Mouse (Mus musculus) stomach, postnatal 0 days (tissue): Measurements from ENCODE around the gene Isg20.

Source experiments
- CTCF ChIP-seq: IDR thresholded peaks from 2 replicates; pipeline ENCODE4 v1.5.1; 2016; ENCODE audit warnings: antibody characterized with exemption, low read depth, mild to moderate bottlenecking, moderate library complexity
- EP300 ChIP-seq: optimal IDR thresholded peaks from 2 replicates; pipeline ENCODE3; 2016; ENCODE audit warnings: antibody characterized with exemption

GRCm38 (mm10) chr7:78912974-78913474 is at the start of gene Isg20:
- TF ChIP-seq EP300 (no peak), CTCF (no peak)
